Mouse (Mus musculus): ENCODE data around the gene Gm36028.

DNA sequence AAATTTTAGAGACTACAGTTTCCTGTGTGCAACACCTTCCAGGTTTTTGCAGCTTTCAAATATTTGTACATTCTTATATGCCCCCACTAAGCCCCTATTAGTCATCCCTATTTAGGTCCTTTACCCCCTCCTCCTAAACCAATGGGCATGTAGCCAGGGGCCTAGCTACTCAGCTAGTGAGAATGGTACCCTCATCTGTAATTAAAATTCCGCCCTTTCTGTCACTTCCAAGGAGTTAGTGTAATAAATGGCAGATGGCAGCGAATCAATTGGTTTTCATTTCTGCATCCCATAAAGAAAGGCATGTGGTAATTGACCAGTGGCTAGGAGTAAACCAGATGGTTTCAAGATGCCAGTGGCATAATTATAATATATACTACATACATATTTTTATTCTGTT, 31.7 kb upstream of the Gm36028 start:
- TF ChIP-seq POLR2A (IDR thresholded peaks at IDR 0.05; ENCODE audit: low read depth, low read length), result no peak
- no peak for TF ChIP-seq CTCF (IDR thresholded peaks at IDR 0.05; ENCODE audit: extremely low read depth, insufficient read depth, insufficient read length, insufficient replicate concordance)
